Mouse (Mus musculus): Measurements from ENCODE around the gene Serac1.

Serac1 gene

GRCm38 (mm10) chr17:6079287-6080122 lies at the start of gene Serac1, which contains the start of gene Gtf2h5:
Serac1 (minus strand) TSS chr17:6079741.
Gtf2h5 (plus strand) TSS chr17:6079786.
- DNase-seq (ENCODE audit: low read depth, low spot score) = peak; percentile 98

- no peak for DNase-seq (ENCODE audit: low read depth, low spot score)
These were observed 48.5 kb upstream of the Serac1 start for GRCm38 (mm10) chr17:6128039-6128438.

- DNase-seq (ENCODE audit: low read depth, low spot score) = peak; percentile 68
These were observed 45.9 kb upstream of the Serac1 start for GRCm38 (mm10) chr17:6125441-6125840.

GRCm38 (mm10) chr17:6123776-6124175 lies 44.2 kb upstream of the Serac1 start:
- peak; percentile 52 for DNase-seq (ENCODE audit: low read depth, low spot score)

GRCm38 (mm10) chr17:6118861-6119260 lies 39.3 kb upstream of the Serac1 start:
- DNase-seq (ENCODE audit: low read depth, low spot score) = peak; percentile 97

GRCm38 (mm10) chr17:6117917-6118316 lies 38.4 kb upstream of the Serac1 start:
- DNase-seq (ENCODE audit: low read depth, low spot score) = peak; percentile 23

- peak; percentile 50 for DNase-seq (ENCODE audit: low read depth, low spot score)
These were observed 37.7 kb upstream of the Serac1 start for GRCm38 (mm10) chr17:6117148-6117725.

- no peak for DNase-seq (ENCODE audit: low read depth, low spot score)
These were observed 35.5 kb upstream of the Serac1 start for GRCm38 (mm10) chr17:6115085-6115484.

- no peak for DNase-seq (ENCODE audit: low read depth, low spot score)
These were observed 34.1 kb upstream of the Serac1 start for GRCm38 (mm10) chr17:6113653-6114052.

GRCm38 (mm10) chr17:6110956-6111355 lies 31.4 kb upstream of the Serac1 start:
- DNase-seq (ENCODE audit: low read depth, low spot score) = peak; percentile 63

GRCm38 (mm10) chr17:6108175-6108574 lies 28.6 kb upstream of the Serac1 start:
- no peak for DNase-seq (ENCODE audit: low read depth, low spot score)

- peak; percentile 73 for DNase-seq (ENCODE audit: low read depth, low spot score)
These were observed 27.6 kb upstream of the Serac1 start for GRCm38 (mm10) chr17:6107015-6107601.

- DNase-seq (ENCODE audit: low read depth, low spot score) = peak; percentile 96
These were observed 26.9 kb upstream of the Serac1 start, which contains the start of gene Tulp4 for GRCm38 (mm10) chr17:6106361-6107014. Tulp4 (plus strand) TSS chr17:6106437.

GRCm38 (mm10) chr17:6103566-6103965 lies 24.0 kb upstream of the Serac1 start:
- DNase-seq (ENCODE audit: low read depth, low spot score) = no peak

GRCm38 (mm10) chr17:6102287-6102686 lies 22.7 kb upstream of the Serac1 start:
- peak; percentile 77 for DNase-seq (ENCODE audit: low read depth, low spot score)

- DNase-seq (ENCODE audit: low read depth, low spot score) = peak; percentile 81
These were observed 18.3 kb upstream of the Serac1 start for GRCm38 (mm10) chr17:6097884-6098283.

GRCm38 (mm10) chr17:6095579-6095978 lies 16.0 kb upstream of the Serac1 start:
- DNase-seq (ENCODE audit: low read depth, low spot score) = no peak

GRCm38 (mm10) chr17:6091604-6092003 lies 12.1 kb upstream of the Serac1 start:
- no peak for DNase-seq (ENCODE audit: low read depth, low spot score)

- peak; percentile 41 for DNase-seq (ENCODE audit: low read depth, low spot score)
These were observed 3.9 kb upstream of the Serac1 start for GRCm38 (mm10) chr17:6083323-6083890.

GRCm38 (mm10) chr17:6073405-6073804 lies 6.1 kb downstream of the Serac1 start:
- DNase-seq (ENCODE audit: low read depth, low spot score) = no peak

GRCm38 (mm10) chr17:6069866-6070265 lies 9.7 kb downstream of the Serac1 start:
- DNase-seq (ENCODE audit: low read depth, low spot score) = no peak

GRCm38 (mm10) chr17:6067613-6068012 lies 11.9 kb downstream of the Serac1 start:
- no peak for DNase-seq (ENCODE audit: low read depth, low spot score)

Data from brain, adult 2 months (tissue).